Mouse (Mus musculus): ENCODE data around the gene Pou2f3. TPM values are rescaled to one million over a fixed set of nuclear protein-coding genes. Genes with fewer than 3 reads are reported as not detected.
A peak's percentile ranks its signal among the peaks of the same experiment; 100 is the strongest.
"Not testable (repeated sequence)": the region's sequence is repeated elsewhere in the genome, so short reads cannot be mapped to it uniquely, and the experiment has no call there.

The Pou2f3 gene
- total RNA-seq, 2 experiments from 2014 or later = not detected

- DNase-seq (ENCODE audit: low spot score in 2 of 2) = no peak
These were observed 43.1 kb downstream of the Pou2f3 start for GRCm38 (mm10) chr9:43167081-43167480.

DNA sequence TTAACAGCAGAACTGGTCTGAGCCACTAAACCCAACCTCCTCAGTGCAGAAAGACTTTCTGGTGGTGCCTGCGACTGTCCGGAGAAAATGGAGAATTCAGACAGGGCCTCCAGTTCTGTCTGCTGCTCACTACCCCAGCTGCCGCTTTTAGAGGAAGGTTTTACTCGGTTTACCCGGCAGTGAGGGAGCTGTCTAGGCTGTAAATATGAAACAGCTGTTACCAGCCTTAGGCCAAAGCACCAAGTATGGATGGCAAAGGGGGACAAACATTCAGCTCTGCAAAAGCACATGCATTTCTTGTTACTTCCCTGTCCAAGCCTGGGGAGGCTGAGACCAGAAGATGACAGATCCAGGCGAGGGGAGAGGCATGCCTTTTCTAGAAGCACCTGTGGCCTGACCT lies 43.8 kb downstream of the Pou2f3 start:
- no peak for DNase-seq (ENCODE audit: low spot score in 2 of 2)

GRCm38 (mm10) chr9:43155960-43156359 lies 54.2 kb downstream of the Pou2f3 start:
- DNase-seq (ENCODE audit: low spot score in 2 of 2) = no peak

DNA sequence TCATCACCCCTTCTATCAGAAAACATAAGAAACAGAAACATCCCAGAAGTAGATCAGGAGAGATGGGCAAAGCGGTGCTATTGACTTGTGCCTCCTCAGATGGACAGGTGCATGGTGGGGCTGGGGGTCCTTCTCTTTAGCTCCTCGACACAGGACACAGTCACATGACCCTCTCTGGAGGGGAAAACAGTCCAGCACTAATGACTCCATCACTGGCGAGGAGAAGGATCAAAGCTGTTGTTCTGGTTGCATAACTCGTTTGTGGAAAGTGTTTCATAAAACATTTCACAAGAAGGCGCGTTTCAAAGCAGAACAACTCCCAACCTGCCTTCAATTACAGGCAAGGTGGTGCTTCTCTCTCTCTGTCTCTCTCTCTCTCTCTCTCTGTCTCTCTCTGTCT lies 58.4 kb downstream of the Pou2f3 start:
- no peak for DNase-seq (ENCODE audit: low spot score in 2 of 2)

- no peak for DNase-seq (ENCODE audit: low spot score in 2 of 2)
These were observed 59.2 kb downstream of the Pou2f3 start for GRCm38 (mm10) chr9:43150957-43151356.

DNA sequence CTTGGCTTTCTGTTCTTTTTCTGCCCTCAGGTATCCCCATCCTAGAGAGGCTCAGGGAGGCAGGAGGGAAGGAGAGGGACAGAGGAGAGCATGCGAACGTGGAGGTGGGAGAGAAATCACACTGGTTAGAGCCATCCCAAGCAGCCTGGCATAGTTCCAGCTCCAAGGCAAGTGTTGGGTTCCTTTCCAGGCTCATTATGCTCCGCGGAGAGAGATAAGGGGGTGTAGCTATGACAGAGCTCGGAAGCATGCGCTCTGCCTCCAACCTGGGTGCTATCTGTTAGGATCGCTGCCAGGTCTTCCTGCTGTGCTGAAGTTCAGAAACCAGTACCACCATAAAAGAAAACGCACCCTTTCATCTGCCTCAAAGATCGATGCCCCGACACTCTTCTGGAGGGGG lies 60.1 kb downstream of the Pou2f3 start:
- no peak for DNase-seq (ENCODE audit: low spot score in 2 of 2)

GRCm38 (mm10) chr9:43149498-43149897 lies 60.7 kb downstream of the Pou2f3 start:
- DNase-seq (ENCODE audit: low spot score in 2 of 2) = peak in 1 of 2 experiments; percentile 19

DNA sequence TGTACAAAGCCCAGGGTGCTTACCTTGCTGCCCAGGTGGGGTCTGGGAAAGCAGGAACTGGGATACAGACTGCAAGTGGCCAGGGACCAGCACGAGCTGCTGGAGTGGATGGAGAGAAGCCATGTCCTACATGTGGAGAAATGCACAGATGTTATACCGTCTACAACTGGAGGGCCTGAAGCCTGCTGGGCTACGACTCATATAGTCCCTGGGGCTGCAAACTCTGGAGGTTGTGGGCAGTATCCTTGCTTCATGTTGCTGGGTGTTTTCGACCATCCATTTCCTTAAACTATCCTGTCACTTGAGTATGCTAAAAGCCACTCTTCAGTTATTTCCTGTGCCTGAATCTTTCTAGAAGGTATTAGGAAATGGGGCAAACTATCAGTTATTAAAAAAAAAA lies 65.0 kb downstream of the Pou2f3 start:
- DNase-seq (ENCODE audit: low spot score in 2 of 2) = no peak

DNA sequence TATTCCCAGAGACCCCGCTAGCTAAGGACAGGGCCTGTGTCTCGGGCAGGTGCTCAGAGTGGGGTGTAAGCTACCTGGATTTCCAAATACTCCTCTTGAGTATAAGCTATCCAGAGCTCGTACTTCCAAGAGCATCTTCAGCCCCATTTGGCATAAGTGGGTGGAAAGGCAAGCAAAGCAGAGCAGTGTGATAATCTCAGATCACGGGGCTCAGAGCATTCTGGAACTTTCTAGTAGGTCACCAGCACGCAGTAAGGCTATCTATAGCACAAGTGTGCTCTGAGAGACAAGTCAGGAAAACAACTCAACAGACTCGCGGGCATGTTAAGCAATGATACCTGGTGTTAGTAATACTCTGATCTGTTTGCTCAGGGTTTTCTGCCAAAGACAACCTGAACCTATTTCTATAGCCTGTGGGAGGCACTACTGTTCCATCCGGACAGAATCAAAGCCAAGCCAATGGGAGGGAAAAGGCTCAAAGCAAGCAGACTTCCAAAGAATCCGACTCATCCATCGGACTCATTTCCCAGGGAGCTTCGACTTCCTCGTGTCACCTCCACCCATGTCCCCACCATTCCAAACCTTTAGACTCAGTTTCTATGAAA lies 65.9 kb downstream of the Pou2f3 start:
- no peak for DNase-seq (ENCODE audit: low spot score in 2 of 2)

GRCm38 (mm10) chr9:43141839-43142238 lies 68.3 kb downstream of the Pou2f3 start:
- peak; percentile 63 to 77 for DNase-seq (ENCODE audit: low spot score in 2 of 2)

DNA sequence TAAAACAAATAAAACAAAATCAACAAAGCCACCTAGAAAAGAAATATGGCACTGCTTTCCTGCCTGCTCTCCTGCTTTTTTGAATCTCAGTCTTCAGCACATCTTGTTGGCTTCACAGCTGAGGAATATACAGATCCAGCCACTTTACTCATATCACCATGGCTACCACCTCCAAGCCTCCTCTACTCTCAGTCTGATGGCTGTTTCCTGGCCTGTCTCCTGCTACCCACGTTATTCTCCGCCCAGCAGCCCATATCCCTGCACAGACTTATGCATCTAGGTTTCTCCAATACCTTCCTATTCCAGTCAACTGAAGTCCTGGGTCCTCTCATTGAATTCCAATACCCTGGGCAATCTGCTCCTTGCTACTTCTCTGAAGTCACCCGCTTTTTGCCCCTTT lies 76.6 kb downstream of the Pou2f3 start:
- peak in 1 of 2 experiments; percentile 32 for DNase-seq (ENCODE audit: low spot score in 2 of 2)

DNA sequence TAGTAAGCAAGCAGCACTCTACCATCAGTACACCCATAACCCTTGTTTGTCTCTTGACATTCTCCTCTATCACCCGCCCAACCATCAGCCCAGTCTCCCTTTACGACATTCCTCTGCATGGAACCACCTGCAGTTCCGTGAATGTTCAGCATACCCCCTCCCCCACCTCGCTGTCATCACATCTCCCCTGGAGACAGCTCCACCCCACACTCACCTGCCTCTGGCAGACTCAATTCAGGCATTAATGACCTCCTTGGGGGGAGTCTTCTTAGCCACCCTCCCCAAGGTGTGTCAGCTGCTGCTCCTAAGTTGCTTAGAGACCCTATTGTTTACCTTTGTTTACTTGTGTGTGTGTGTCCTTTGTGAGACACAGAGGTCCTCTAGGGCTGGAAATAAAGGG lies 77.8 kb downstream of the Pou2f3 start:
- no peak for DNase-seq (ENCODE audit: low spot score in 2 of 2)

DNA sequence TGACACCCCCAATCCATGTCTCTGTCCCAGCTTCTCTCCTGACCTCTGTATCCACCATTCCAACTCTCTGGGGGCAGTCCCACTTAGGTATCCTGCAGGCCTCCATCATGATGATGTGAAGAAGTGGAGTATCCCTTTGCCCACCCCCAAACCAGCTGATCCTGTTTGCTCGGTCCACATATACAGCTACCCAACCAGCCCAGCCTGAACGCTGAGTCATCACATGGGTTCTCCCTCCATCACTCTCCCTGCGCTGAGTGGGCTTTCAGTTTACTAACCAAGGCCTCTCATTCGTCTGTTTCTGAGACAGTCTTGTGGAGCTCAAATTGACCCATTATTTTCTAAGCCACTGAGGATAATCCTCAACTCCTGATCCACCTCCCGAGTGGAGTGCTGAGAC lies 78.2 kb downstream of the Pou2f3 start:
- no peak for DNase-seq (ENCODE audit: low spot score in 2 of 2)

DNA sequence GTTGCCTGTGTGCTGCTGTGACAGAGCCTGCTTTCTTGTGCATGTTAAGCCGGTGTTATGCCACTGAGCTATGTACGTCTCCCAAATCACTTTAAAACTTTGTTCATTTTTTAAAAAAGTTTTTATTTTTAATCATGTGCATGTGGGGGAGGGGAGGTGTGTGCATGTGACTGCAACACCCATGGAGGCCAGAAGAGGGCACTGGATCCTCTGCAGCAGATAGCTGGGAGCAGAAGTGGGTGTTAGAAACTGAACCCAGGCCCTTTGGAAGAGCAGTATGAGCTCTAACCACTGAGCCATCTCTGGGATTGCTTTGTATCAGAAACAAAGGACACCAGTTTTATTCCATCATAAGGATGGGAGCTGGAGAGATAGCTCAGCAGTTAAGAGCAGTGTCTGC lies 79.5 kb downstream of the Pou2f3 start:
- no peak for DNase-seq (ENCODE audit: low spot score in 2 of 2)

GRCm38 (mm10) chr9:43127101-43127787 lies 82.9 kb downstream of the Pou2f3 start:
- DNase-seq (ENCODE audit: low spot score in 2 of 2) = peak; percentile 37

DNA sequence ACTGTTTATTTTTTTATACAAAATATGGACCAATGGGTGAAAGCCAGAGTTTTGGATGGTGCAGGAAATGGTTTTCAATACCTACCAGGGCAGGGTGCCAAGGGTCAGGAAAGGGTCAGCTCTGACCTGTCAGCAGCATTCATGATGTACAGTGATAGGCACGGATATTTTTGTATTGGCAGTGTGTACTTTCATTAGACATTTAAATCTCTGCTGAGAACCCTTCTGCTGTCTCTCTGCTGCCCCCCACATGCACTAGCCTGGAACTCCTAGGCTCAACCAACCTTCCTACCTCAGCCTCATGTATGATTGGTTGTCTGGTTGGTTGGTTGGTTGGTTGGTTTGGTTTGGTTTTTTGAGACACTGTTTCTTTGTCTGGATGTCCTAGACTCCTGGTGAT lies 87.8 kb downstream of the Pou2f3 start:
- DNase-seq (ENCODE audit: low spot score in 2 of 2) = no peak

GRCm38 (mm10) chr9:43121948-43122347 lies 88.2 kb downstream of the Pou2f3 start:
- DNase-seq (ENCODE audit: low spot score in 2 of 2) = not testable (repeated sequence)

DNA sequence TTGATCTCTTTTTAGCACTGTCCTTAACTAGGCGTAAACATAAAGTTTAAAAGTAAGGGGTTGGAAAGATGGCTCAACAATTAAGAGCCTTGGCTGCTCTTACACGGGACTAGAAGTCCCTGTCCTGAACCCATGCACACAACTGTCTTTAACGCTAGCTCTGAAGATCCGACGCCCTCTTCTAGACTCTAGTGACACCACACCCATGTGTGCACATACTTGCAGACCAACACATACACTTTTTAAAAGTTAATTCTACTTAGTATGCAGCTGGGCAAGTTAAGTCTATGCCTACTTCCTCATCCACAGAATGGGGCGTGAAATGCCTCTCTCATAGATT lies 93.2 kb downstream of the Pou2f3 start:
- no peak for DNase-seq (ENCODE audit: low spot score in 2 of 2)

DNA sequence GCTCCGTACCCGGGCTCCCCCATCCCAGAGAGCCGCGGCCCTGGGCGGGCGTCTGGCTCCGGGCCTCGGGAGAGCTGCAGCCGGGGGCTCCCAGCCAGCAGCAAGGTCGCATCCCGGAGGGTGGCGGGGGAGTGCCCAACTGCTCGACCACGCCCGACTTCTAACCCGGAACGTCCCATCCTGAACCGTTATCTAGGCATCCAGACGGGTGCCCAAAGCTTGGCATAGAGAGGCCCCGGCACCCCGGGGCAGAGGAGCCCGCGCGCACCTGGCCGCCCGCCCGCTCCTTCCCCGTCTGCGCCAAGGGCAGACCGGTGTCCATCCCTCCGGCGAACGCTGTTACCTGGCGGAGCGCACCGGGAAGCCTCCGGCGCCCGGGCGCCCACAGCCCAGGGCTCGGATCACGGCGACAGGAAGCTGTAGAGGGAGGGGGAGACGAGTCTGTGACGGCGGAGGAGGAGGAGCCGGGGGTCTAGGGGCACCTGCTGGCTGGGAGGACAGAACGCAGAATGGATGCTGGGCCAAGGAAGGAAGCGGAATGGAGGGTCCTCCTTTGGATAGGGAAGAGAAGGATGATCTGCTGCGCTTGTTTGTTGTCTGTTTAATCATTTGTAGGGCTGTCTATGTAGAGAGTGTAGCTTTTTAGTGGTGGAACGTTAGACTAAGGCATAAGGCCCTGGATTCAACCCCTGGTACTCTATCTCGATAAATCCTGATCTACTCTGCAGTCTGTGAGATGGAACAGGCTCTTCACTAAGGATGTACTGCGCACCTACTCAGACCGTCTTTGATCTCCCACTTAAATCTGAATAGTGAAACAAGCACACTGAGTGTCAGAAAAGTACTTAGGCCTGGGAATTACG lies 93.8 kb downstream of the Pou2f3 start, which contains the start of gene Tmem136:
TSS of gene Tmem136 (minus strand) at position 437 of the 863 bp plus-strand sequence.
- peak; percentile 69 to 75 for DNase-seq (ENCODE audit: low spot score in 2 of 2)

DNA sequence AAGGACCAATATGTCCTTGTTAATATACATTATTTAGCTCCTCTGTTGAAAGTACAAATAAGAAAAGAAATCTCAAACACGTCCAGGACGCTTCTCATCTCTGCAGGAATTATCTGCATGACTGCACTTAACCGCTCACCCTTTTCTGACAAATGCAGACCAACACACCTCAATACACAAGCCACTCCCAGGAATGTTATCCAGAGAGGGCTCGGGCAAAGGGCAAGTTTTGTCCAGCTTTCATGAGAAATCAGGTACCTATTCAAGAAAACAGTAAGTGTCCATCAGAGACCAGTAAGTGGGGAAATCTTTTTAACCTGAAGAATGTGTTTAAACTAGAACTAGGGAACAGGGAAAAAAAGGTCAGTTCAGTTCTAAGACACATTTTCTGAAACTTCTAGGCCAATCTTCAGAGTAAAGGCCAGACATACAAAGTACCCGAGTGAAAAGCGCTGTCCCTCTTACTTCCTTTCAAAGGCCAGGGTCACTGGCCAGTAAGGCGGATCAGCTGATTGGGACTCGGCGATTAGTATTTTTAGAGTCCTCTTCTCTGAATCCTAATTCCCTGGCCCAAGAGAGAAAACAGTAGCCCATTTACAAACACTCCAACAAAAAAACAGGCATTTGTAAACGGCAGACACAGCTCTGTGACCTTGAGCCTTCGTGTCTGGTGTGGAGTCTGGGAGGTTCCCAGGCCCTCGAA lies 94.6 kb downstream of the Pou2f3 start:
- peak in 1 of 2 experiments; percentile 55 for DNase-seq (ENCODE audit: low spot score in 2 of 2)

- no peak for DNase-seq (ENCODE audit: low spot score in 2 of 2)
These were observed 95.3 kb downstream of the Pou2f3 start for GRCm38 (mm10) chr9:43114833-43115232.

Data from layer of hippocampus, postnatal 14 days (tissue).